Mouse (Mus musculus) heart, postnatal 10 days (tissue): ENCODE results near the gene Tbc1d30. TPM values are rescaled to one million over a fixed set of nuclear protein-coding genes. Genes with fewer than 3 reads are reported as not detected.
"Not testable (repeated sequence)": the region's sequence is repeated elsewhere in the genome, so short reads cannot be mapped to it uniquely, and the experiment has no call there.

Experiments
- DNase-seq, 2 experiments: peaks; one replicate each; pipeline ENCODE4 v3.0.0; 2021
- intact Hi-C: fragments of 180-260 bp; cut with DNase I; formaldehyde crosslinking; loops from one replicate; pipeline ENCODE4 v1.15.1; 2025
- total RNA-seq, 2 experiments: library from RNA; stranded (reverse); gene quantifications; 2 replicates each; pipeline ENCODE4 v1.2.3; 2021

Tbc1d30 gene
- total RNA-seq, 2 experiments from 2014 or later: 3.8 to 5.3 TPM

GRCm38 (mm10) chr10:121367271-121367670 is 16.2 kb upstream of the Tbc1d30 start:
- intact Hi-C loops: no loop called here
- DNase-seq: no peak

GRCm38 (mm10) chr10:121365781-121366272 is 14.7 kb upstream of the Tbc1d30 start:
- intact Hi-C loops: no loop called here

DNA sequence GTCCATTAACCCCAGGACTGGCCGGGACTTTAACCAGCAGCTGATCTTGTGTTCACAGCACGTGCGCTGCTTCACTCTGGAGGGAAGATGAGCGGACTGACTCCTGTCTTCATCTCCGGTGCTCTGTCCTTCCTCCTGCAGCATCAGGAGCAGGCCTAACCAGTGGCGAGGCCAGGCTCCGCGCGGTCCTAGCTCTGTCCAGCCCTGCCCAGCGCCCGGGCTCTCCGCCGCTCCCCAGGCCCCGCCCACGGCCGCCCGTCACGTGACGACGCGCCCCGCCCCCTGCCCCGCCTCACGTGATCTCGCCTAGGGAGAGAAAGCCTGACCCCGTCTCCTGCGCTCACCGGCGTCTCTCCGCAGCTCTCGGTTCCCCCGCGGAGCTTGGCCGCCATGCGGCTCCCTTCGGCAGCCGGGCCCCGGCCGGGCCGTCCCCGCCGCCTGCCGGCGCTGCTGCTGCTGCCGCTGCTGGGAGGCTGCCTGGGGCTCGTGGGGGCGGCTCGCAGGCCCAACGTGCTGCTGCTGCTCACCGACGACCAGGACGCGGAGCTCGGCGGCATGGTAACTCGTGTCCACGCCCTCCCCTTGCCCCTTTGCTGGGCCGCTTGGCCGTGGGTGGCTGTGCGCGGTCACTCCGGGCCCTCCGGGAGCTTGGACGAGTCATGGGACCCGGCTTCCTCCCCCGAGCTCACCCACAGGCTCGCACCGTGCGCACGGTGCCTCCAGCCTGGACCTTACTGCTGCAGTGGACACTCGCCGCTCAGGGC is 13.9 kb upstream of the Tbc1d30 start, which contains the start of gene Gns:
Gene Gns (plus strand): TSS at position 290 of the 764 bp plus-strand sequence.
- DNase-seq: peak; percentile 89 to 90
- intact Hi-C loops: no loop called here

More at GRCm38 (mm10) chr10:121365781-121366272, 14.7 kb upstream of the Tbc1d30 start:
- peak; percentile 51 to 55 for DNase-seq

- intact Hi-C loops: no loop called here
- DNase-seq: no peak
Observed at GRCm38 (mm10) chr10:121364306-121364705, 13.2 kb upstream of the Tbc1d30 start.

DNA sequence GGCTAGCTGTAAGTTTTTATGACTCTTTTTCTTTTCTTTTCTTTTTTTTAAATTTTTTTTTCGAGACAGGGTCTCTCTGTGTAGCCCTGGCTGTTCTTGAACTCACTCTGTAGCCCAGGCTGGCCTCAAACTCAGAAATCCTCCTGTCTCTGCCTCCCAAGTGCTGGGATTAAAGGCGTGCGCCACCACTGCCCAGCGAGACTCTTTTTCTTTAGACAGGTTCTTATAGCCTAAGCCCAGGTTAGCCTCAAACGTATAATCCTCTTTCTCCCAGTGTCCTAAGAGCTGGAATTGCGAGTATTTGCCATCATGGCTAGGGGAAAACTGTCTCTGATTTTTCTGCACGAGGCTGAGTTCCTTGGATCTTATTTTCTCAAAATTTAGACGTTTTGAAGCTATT is 12.1 kb upstream of the Tbc1d30 start:
- intact Hi-C loops: no loop called here

GRCm38 (mm10) chr10:121360358-121360757 is 9.3 kb upstream of the Tbc1d30 start:
- intact Hi-C loops: no loop called here
- DNase-seq: no peak

More for the DNA sequence above, 12.1 kb upstream of the Tbc1d30 start:
- no peak for DNase-seq

- intact Hi-C loops: no loop called here
Observed at GRCm38 (mm10) chr10:121351692-121352290, 713 bp upstream of the Tbc1d30 start.

DNA sequence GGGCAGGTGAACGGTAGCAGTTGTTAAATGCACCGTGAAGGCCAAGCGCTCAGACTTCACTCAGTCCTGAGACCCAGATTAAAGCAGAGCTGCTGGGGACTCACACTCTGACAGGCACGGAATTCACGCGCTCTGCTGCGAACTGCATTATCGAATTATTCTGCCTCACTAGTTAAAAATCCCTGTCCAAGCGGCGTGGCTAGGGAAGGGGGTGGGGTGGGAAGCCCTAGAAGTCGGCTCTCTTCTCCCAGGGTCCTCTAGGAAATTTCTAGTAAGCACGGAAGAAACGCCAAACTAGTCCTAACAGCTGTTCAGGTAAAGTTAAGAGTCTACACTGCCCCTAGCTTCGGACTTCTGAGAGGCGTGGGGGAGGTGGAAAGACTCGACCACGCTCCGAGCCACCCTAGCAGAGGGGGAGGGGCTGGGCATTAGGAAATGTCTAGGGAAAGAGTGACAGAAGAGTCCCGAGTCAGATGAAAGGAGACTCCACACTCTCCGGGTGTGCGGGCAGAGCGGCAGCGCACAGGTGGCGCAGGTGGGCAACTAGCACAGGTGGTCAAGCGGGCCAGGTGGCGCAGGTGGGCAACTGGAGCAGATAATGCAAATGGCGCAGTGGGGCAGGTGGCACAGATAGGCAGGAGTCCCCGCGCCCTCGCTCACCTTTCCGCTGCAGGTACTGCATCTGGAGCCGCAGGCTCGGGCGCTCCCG is 567 bp downstream of the Tbc1d30 start:
- peak; percentile 39 to 41 for DNase-seq

More at GRCm38 (mm10) chr10:121351692-121352290, 713 bp upstream of the Tbc1d30 start:
- DNase-seq: no peak

DNA sequence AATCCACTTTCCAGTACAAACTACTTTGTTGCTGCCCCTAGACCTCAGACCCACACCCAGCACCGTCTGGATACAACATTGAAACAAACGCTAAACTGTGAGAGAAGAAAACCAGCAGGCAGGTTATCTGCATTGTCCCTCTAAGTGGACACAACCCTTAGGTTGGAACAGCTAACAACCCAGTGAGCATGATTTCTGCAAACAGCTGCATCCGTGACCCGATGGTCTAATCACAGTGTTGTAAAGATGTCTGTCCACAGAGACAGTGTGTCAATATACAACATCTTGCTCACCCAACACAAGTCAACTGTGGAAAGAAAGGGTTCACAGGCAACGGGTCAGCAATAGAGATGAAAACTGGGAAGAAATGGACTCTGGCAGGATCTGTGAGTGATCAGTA is 1.8 kb downstream of the Tbc1d30 start:
- intact Hi-C loops: no loop called here
- DNase-seq: peak in 1 of 2 experiments; percentile 22

More for the DNA sequence above, 567 bp downstream of the Tbc1d30 start:
- intact Hi-C loops: no loop called here

DNA sequence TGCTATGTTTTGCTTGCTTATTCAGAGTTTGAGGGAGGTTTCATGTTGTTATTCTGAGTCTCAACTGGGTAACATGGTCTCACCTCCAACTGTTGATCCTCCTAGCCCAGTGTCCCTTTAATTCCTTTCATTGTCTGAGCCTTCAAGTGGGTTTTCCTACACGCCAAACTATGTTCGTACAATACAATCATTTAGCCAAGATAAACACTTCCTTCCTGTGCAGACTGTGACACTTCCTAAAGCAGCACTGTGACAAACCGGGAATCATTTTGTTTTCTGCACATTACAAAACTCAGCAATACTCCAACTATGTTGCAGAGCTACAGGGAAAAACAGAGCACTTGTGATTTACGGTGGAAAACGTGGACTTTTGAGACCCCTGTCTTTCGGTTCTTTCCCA is 7.2 kb downstream of the Tbc1d30 start:
- no peak for DNase-seq
- intact Hi-C loops: no loop called here

- intact Hi-C loops: no loop called here
- no peak for DNase-seq
Observed at GRCm38 (mm10) chr10:121342260-121342659, 8.8 kb downstream of the Tbc1d30 start.

DNA sequence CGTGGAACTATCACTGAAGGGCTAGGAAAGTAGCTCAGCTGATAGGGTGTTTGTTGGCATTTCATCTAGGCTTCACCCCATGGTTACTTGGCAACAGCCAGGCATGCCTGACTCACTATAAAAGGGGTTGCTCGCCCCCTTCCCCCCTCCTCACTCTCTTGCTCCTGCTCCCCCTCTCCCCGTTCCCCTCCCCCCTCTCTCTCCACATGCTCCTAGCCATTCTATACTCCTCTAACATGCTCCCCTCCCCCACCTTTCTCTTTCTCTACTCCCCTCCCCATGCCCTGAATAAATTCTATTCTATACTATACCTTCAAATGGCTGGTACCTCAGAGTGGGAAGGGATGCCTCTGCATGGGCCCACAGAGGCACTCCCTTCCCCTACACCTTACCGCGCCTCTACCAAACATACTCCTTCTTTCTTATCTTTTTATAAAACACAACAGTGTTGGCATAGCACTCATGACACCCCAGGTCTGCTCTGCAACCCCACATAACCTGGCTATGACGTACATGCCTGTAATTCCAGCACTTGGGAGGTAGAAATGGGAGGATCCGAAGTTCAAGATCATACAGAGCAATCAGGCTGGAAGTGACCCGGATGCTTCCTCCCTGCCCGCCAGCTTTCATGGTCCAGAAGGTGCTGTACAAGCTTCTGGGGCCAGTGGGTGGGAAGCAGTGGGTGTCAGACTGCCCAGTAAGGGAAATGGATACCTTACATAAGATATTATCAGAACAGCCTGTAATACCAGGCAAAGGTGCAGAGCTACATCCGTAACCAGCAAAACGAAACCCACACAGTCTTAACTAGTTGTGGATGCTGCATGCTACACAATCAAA is 10.1 kb downstream of the Tbc1d30 start:
- intact Hi-C loops: no loop called here
- no peak for DNase-seq

- intact Hi-C loops: not testable (repeated sequence)
Observed at GRCm38 (mm10) chr10:121336536-121336935, 14.5 kb downstream of the Tbc1d30 start.

DNA sequence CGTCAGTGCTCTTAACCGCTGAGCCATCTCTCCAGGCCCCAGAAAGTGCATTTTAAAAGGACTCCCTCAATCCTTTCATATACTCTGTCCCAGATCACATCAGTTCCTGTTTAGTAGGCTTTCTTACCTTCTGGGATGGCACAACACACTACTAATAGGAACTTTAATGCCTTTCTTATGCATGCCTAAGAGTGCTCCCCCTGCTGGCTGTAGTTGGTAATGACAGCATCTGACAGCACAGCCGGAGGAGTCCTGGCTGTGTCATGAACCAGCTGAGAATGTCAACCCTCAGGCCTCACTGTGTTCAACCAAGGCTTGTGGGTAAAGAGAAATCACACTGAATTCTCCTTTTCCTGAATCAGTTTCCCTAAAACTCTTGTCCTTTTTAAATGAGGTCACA is 16.5 kb downstream of the Tbc1d30 start:
- intact Hi-C loops: no loop called here
- DNase-seq: peak; percentile 62 to 80

More at GRCm38 (mm10) chr10:121336536-121336935, 14.5 kb downstream of the Tbc1d30 start:
- not testable (repeated sequence) for DNase-seq

GRCm38 (mm10) chr10:121330940-121331339 is 20.1 kb downstream of the Tbc1d30 start:
- intact Hi-C loops: no loop called here
- DNase-seq: peak; percentile 77 to 86

GRCm38 (mm10) chr10:121329586-121329985 is 21.5 kb downstream of the Tbc1d30 start:
- no peak for DNase-seq
- intact Hi-C loops: no loop called here

- no peak for DNase-seq
- intact Hi-C loops: no loop called here
Observed at GRCm38 (mm10) chr10:121326167-121326566, 24.9 kb downstream of the Tbc1d30 start.

GRCm38 (mm10) chr10:121323493-121323892 is 27.6 kb downstream of the Tbc1d30 start:
- intact Hi-C loops: no loop called here
- no peak for DNase-seq

DNA sequence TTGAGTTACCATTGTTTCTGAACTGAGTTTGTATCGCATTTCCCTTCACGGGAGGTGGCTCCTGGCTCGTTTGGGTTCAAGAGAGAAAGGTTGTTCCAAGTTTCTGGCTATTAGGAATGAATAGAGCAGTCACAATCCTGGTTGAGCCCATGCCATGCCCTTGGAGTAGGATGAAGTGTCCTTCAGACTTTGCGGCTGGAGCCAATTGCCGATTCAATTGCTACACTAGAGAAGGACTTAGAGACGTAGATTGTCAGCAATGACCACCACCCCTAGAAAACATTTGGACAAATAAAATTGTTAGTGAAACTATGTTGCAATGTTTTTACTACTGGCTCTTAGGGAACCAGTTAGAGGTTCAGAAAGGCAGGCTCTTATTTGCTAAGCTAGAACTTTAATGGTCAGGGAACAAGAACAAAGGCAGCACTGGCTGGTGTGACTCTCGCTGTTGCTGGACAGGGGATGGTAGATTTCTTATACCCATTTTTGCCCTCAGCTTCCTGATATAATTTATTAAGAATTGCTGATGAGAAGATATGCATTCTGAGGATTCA is 32.6 kb downstream of the Tbc1d30 start:
- intact Hi-C loops: no loop called here
- peak in 1 of 2 experiments; percentile 24 for DNase-seq

DNA sequence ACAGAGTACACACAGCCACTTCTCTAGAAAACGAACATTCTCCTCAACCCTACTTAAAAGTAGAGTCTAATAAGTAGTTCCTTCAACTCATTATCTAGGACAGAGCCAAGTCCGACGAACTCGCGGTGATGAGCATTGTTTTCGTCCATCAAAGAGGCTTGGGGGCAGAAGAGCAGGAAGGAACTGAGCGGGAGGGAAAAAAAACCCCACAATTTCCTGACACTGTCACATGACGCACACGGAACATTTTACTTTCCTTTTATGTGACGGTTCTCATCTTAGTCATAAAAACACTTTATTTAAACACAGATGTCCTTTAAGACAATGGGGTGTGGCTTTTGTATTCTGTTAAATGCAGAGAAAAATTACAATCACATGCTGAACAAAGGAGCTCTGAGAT is 34.7 kb downstream of the Tbc1d30 start:
- DNase-seq: no peak
- intact Hi-C loops: no loop called here
